Mouse (Mus musculus) adipose tissue, adult 10 weeks (tissue): ENCODE data around the gene Glp2r. TPM values are rescaled to one million over a fixed set of nuclear protein-coding genes. Genes with fewer than 3 reads are reported as not detected.

Experiments
- polyA plus RNA-seq: library from polyadenylated mRNA; stranded (reverse); fragments of 350-450 nt; fragmentation: Illumina TruSeq; extraction: RNeasy Lipid Tissue Mini Kit (QIAGEN cat#74804); gene quantifications from one replicate; pipeline ENCODE4 v1.2.3, GENCODE M21; 2014; ENCODE audit warnings: low read depth, low replicate concordance

Gene Glp2r
- polyA plus RNA-seq: 0.15 TPM

GRCm38 (mm10) chr11:67771053-67771452, at the start of gene Glp2r:
Glp2r (minus strand) TSS chr11:67771153.

GRCm38 (mm10) chr11:67797931-67798330, 27.0 kb upstream of the Glp2r start, which contains the start of gene Dhrs7c:
Dhrs7c (plus strand) TSS chr11:67798187.

GRCm38 (mm10) chr11:67774379-67774778, 3.4 kb upstream of the Glp2r start, which contains the start of gene Gsg1l2:
Gsg1l2 (plus strand) TSS chr11:67774608.

GRCm38 (mm10) chr11:67694703-67695376, 76.1 kb downstream of the Glp2r start, which contains the start of gene Rcvrn:
Rcvrn (plus strand) TSS chr11:67695326.

Other genes with a start within 250 kb of the Glp2r start
- not detected for gene Rcvrn, start 75.8 kb downstream of the Glp2r start, polyA plus RNA-seq
- gene Gsg1l2, start 3.5 kb upstream of the Glp2r start, polyA plus RNA-seq: not detected
- gene Dhrs7c, start 27.0 kb upstream of the Glp2r start, polyA plus RNA-seq: not detected
- 5.4 TPM for gene Usp43, start 151.0 kb upstream of the Glp2r start, polyA plus RNA-seq
- gene Cfap52, start 194.5 kb upstream of the Glp2r start, polyA plus RNA-seq: 7.3 TPM
- 28.5 TPM for gene Stx8, start 195.0 kb upstream of the Glp2r start, polyA plus RNA-seq